Mouse (Mus musculus) liver, embryonic 12.5 days (tissue): ENCODE results near the gene Eid3. TPM values are rescaled to one million over a fixed set of nuclear protein-coding genes. Genes with fewer than 3 reads are reported as not detected.

ENCODE experiments used
- ATAC-seq: fragments of 200-750 bp; cut with Nextera tagmentation; 2 replicates; pipeline ENCODE4 v1.8.0; 2017; ENCODE audit warnings: moderate number of reproducible peaks, mild to moderate bottlenecking, moderate library complexity
- H3K27ac ChIP-seq: fragments of 300-500 bp; sonication (generic); 2 replicates; pipeline ENCODE4 v1.5.1; 2016; ENCODE audit warnings: mild to moderate bottlenecking
- H3K27me3 ChIP-seq: fragments of 300-500 bp; sonication (generic); replicated peaks from 2 replicates; pipeline ENCODE4 v1.6.1; 2016; ENCODE audit warnings: mild to moderate bottlenecking, moderate library complexity
- H3K36me3 ChIP-seq: fragments of 300-500 bp; sonication (generic); 2 replicates; pipeline ENCODE4 v1.6.1; 2016; ENCODE audit warnings: mild to moderate bottlenecking, moderate library complexity
- H3K4me1 ChIP-seq: fragments of 300-500 bp; sonication (generic); 2 replicates; pipeline ENCODE4 v1.6.1; 2016
- H3K4me2 ChIP-seq: fragments of 300-500 bp; sonication (generic); 2 replicates; pipeline ENCODE4 v1.6.1; 2016; ENCODE audit warnings: mild to moderate bottlenecking, moderate library complexity
- H3K4me3 ChIP-seq: fragments of 300-500 bp; sonication (generic); 2 replicates; pipeline ENCODE4 v1.5.1; 2016; ENCODE audit warnings: mild to moderate bottlenecking, moderate library complexity
- H3K9ac ChIP-seq: fragments of 300-500 bp; sonication (generic); 2 replicates; pipeline ENCODE4 v1.6.1; 2016; ENCODE audit warnings: mild to moderate bottlenecking, moderate library complexity
- H3K9me3 ChIP-seq: fragments of 300-500 bp; sonication (generic); replicated peaks from 2 replicates; pipeline ENCODE4 v1.6.1; 2016; ENCODE audit warnings: mild to moderate bottlenecking, moderate library complexity
- WGBS: fragments of 180-500 bp; shearing (Covaris S2); methylation state at CpG from one replicate; pipeline ENCODE4 v1.1.7; 2016; ENCODE audit not compliant: insufficient replicate concordance; 5-methylcytosine and 5-hydroxymethylcytosine counted together
- polyA plus RNA-seq: library from polyadenylated mRNA; unstranded; fragments of >200 nt; fragmentation: Nextera tagmentation; extraction: Ambion mirVana; gene quantifications from 2 replicates; pipeline ENCODE4 v1.2.1, GENCODE M21; 2016

The Eid3 gene
- polyA plus RNA-seq, 1 experiment from 2014 or later = 0.39 TPM

DNA sequence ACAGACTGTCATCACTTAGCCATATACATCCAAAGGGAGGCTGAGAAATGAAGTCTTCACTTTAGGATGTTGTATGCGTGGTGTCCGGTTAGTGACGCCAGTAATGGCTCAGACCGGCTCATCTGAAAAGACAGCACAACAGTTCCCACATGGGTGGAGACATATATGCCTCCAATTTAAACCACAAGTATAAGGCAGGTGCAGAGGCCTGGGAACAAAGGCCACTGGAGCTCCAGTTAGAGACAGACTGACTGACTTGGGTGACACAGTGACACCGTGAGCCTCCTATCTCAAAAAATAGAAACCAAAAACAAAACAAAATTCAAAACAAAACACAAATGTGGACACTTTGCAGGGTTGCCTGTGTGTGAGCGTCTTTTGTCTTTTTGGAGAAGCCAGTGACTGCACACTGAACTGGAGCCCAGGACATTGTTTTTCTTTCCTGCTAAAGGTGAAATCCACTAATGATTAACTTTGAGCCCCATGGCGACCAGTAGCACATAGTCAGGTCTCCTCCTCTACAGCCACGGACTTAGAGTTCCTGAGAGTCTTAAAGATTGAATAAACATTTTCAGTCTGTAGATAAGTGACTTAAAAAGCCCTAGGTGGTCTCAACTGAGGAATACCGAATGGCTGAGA, 18.5 kb upstream of the Eid3 start:
- Histone ChIP-seq H3K4me1 (no peaks in the 10 kb centered on the region), H3K9ac (no peak overlapping the region), H3K9me3 (no peaks in the 10 kb centered on the region), H3K27me3 (no peaks in the 10 kb centered on the region; the same call in 1 of the 2 replicates), H3K36me3 (no peaks in the 10 kb centered on the region), H3K4me3 (no peak overlapping the region), H3K27ac (no peak overlapping the region), H3K4me2 (no peak overlapping the region)
- no peak for ATAC-seq
- 68% methylated on average over 9 of the region's 9 CpGs for WGBS

GRCm38 (mm10) chr10:82849686-82850353, 16.6 kb upstream of the Eid3 start:
- 69% methylated on average over 16 of the region's 16 CpGs for whole genome bisulfite sequencing
- Histone ChIP-seq H3K36me3 (no peaks in the 10 kb centered on the region), H3K9me3 (no peaks in the 10 kb centered on the region), H3K4me2 (no peak overlapping the region), H3K4me1 (no peaks in the 10 kb centered on the region), H3K4me3 (no peak overlapping the region), H3K27me3 (no peaks in the 10 kb centered on the region), H3K9ac (no peak overlapping the region), H3K27ac (no peak overlapping the region)
- ATAC-seq = no peak

DNA sequence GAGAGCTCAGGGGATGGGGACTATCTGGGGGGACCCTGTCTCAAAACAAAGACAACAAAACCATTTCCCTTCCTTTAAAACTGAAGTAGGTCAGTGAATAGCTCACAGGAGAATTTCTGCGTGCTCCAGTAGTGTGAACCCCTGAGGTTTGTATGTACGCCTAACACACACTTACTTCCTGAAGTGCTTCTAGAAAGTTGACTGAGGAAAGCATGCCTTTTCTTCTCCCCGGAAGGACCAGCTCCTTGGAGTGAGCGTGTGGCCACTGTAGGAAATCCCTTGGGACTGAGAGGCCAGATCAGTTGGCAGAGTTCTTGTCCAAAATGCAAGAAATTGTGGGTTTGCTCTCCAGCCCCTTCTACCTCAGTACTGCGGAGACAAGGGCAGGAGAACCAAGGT, 16.1 kb upstream of the Eid3 start:
- Histone ChIP-seq H3K27ac (no peak overlapping the region), H3K4me3 (no peak overlapping the region), H3K4me1 (no peaks in the 10 kb centered on the region), H3K9ac (no peak overlapping the region), H3K27me3 (no peaks in the 10 kb centered on the region), H3K4me2 (no peak overlapping the region), H3K9me3 (no peaks in the 10 kb centered on the region), H3K36me3 (no peaks in the 10 kb centered on the region)
- no peak for ATAC-seq
- WGBS = 72% methylated on average over 5 of the region's 5 CpGs

DNA sequence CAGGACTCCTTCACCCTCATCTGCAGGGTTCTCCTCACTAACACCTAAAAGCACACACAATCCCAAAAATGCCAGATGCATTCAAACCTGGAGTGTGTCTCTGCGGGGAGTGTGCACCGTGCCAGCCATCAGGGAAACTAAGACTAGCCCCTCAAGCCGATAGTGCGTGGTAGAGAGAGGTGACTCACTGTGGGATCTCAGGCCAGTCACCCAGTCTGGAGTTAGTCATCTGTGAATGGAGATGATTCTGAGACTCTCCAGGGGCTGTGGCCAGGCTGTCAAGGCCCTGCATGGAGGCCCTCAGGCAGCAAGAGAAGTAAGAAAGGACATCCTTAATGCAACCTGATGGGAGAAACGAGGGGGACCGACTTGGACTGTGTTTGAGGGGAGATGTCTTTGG, 14.7 kb upstream of the Eid3 start:
- 75% methylated on average over 6 of the region's 6 CpGs for whole genome bisulfite sequencing

DNA sequence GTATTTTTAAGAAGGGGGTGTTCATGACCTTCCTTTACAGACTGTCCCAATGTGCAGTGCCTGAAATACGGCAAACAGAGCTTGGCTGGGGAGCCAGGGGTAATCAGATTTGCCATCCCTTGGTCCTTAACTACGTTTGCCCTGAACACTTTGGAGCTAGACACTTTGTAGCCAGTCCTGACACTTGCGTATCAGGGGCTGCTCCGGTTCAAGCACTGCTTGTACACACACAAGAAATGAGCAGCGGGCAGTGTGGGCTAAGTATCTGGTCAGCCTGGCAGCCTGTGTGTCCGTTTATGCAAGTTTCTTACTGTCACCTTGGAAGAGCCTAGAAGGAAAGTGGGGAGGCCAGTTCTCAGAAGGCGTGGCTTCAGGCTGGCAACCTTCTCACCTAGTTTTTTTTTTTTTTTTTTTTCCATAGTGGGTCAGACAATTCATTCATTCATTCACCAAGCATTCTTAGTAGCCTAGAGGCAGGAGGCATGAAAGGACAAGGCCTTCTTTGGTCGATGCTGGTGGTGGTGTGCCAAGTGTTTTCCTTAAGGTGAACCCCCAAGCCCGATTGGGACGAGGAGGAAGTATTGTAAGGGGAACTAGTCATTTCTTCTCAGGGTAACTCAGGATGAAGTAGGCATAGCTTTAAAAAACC, 8.3 kb upstream of the Eid3 start:
- Histone ChIP-seq H3K4me3 (peak overlapping the region; percentile 70), H3K9ac (peak overlapping the region; percentile 89), H3K27me3 (no peaks in the 10 kb centered on the region), H3K27ac (peak overlapping the region; percentile 88), H3K4me2 (peak overlapping the region; percentile 76), H3K36me3 (peaks cover 15% of the 10 kb centered on the region), H3K4me1 (peaks cover 43% of the 10 kb centered on the region), H3K9me3 (no peaks in the 10 kb centered on the region)
- ATAC-seq = no peak
- 50% methylated on average over 10 of the region's 10 CpGs for WGBS

More for the DNA sequence above, 14.7 kb upstream of the Eid3 start:
- H3K27ac ChIP-seq = no peak overlapping the region
- no peaks in the 10 kb centered on the region for H3K4me1 ChIP-seq
- no peaks in the 10 kb centered on the region for H3K27me3 ChIP-seq
- H3K4me3 ChIP-seq = no peak overlapping the region
- no peaks in the 10 kb centered on the region for H3K36me3 ChIP-seq
- ATAC-seq = no peak
- H3K9me3 ChIP-seq = no peaks in the 10 kb centered on the region
- no peak overlapping the region for H3K9ac ChIP-seq
- no peak overlapping the region for H3K4me2 ChIP-seq

- H3K27ac ChIP-seq = peak overlapping the region; percentile 88
- H3K36me3 ChIP-seq = peaks cover 23% of the 10 kb centered on the region
- peak overlapping the region; percentile 70 for H3K4me3 ChIP-seq
- under 1% methylated on average over 49 of the region's 49 CpGs for WGBS
- peak; percentile 88 for ATAC-seq
- peaks cover 50% of the 10 kb centered on the region for H3K4me1 ChIP-seq
- H3K27me3 ChIP-seq = no peaks in the 10 kb centered on the region
- peak overlapping the region; percentile 89 for H3K9ac ChIP-seq
- no peaks in the 10 kb centered on the region for H3K9me3 ChIP-seq
- H3K4me2 ChIP-seq = peak overlapping the region; percentile 76
These were observed 7.5 kb upstream of the Eid3 start for GRCm38 (mm10) chr10:82858691-82859532.

GRCm38 (mm10) chr10:82859533-82859915, 6.9 kb upstream of the Eid3 start:
- Histone ChIP-seq H3K27ac (peak overlapping the region; percentile 88), H3K27me3 (no peaks in the 10 kb centered on the region), H3K9ac (peak overlapping the region; percentile 89), H3K9me3 (no peaks in the 10 kb centered on the region), H3K4me2 (peak overlapping the region; percentile 76), H3K36me3 (peaks cover 29% of the 10 kb centered on the region), H3K4me1 (peaks cover 51% of the 10 kb centered on the region), H3K4me3 (peak overlapping the region; percentile 70)
- ATAC-seq = peak; percentile 63
- 0% methylated on average over 8 of the region's 8 CpGs for WGBS

- Histone ChIP-seq H3K27ac (peak overlapping the region; percentile 88), H3K9me3 (no peaks in the 10 kb centered on the region), H3K4me2 (peak overlapping the region; percentile 76), H3K4me1 (peaks cover 51% of the 10 kb centered on the region), H3K9ac (peak overlapping the region; percentile 89), H3K4me3 (peak overlapping the region; percentile 70), H3K36me3 (peaks cover 34% of the 10 kb centered on the region), H3K27me3 (no peaks in the 10 kb centered on the region)
- ATAC-seq = peak; percentile 70
- whole genome bisulfite sequencing = under 1% methylated on average over 50 of the region's 50 CpGs
These were observed 6.1 kb upstream of the Eid3 start for GRCm38 (mm10) chr10:82860181-82860928.

- 12% methylated on average over 8 of the region's 8 CpGs for WGBS
- H3K27ac ChIP-seq = peak overlapping the region; percentile 88
- H3K4me2 ChIP-seq = peak overlapping the region; percentile 76
- no peaks in the 10 kb centered on the region for H3K9me3 ChIP-seq
- ATAC-seq = no peak
- no peaks in the 10 kb centered on the region for H3K27me3 ChIP-seq
- peak overlapping the region; percentile 70 for H3K4me3 ChIP-seq
- H3K4me1 ChIP-seq = peaks cover 56% of the 10 kb centered on the region
- H3K36me3 ChIP-seq = peaks cover 39% of the 10 kb centered on the region
- H3K9ac ChIP-seq = peak overlapping the region; percentile 89
These were observed 5.5 kb upstream of the Eid3 start for GRCm38 (mm10) chr10:82860929-82861315.

- Histone ChIP-seq H3K27me3 (no peaks in the 10 kb centered on the region), H3K36me3 (peaks cover 60% of the 10 kb centered on the region), H3K9me3 (no peaks in the 10 kb centered on the region), H3K4me3 (no peak overlapping the region), H3K27ac (no peak overlapping the region), H3K9ac (no peak overlapping the region), H3K4me2 (peak overlapping the region; percentile 20; the same call in 1 of the 2 replicates), H3K4me1 (peaks cover 49% of the 10 kb centered on the region)
- ATAC-seq = no peak
- 63% methylated on average over 5 of the region's 5 CpGs for WGBS
These were observed 3.2 kb upstream of the Eid3 start for GRCm38 (mm10) chr10:82863106-82863680.

GRCm38 (mm10) chr10:82863827-82864226, 2.6 kb upstream of the Eid3 start:
- WGBS = 67% methylated on average over 7 of the region's 7 CpGs
- H3K27ac ChIP-seq = no peak overlapping the region
- H3K9me3 ChIP-seq = no peaks in the 10 kb centered on the region
- no peaks in the 10 kb centered on the region for H3K27me3 ChIP-seq
- H3K4me1 ChIP-seq = peaks cover 46% of the 10 kb centered on the region
- H3K36me3 ChIP-seq = peaks cover 66% of the 10 kb centered on the region
- H3K9ac ChIP-seq = no peak overlapping the region
- no peak overlapping the region for H3K4me2 ChIP-seq
- no peak overlapping the region for H3K4me3 ChIP-seq
- ATAC-seq = no peak
